Mouse (Mus musculus) heart, adult 2 months (tissue): ENCODE measurements at regions not wholly inside any gene's neighbourhood (a gene's known extent, or its start where the extent isn't known, plus 50 kb on each side); places are given as distances from the start of the nearest gene placed in this dataset.

Source experiments
- DNase-seq, 2 experiments: peaks; one replicate each; pipeline ENCODE4 v3.0.0; 2021
- H3K27ac ChIP-seq: fragments of 200-600 bp; 2 replicates; pipeline ENCODE4 v1.8.1; 2022
- H3K27me3 ChIP-seq: fragments of 200-500 bp; 2 replicates; pipeline ENCODE4 v1.6.1; 2012; ENCODE audit warnings: mild to moderate bottlenecking, low read length, inconsistent platforms, mixed read lengths; ENCODE audit not compliant: control insufficient read depth, insufficient read depth
- H3K36me3 ChIP-seq: fragments of 200-500 bp; 2 replicates; pipeline ENCODE4 v1.6.1; 2012; ENCODE audit warnings: low read length, inconsistent platforms; ENCODE audit not compliant: control insufficient read depth, insufficient read depth
- H3K4me1 ChIP-seq: fragments of 200-500 bp; 2 replicates; pipeline ENCODE4 v1.6.1; 2011; ENCODE audit warnings: low read length; ENCODE audit not compliant: control insufficient read depth, insufficient read depth
- H3K4me3 ChIP-seq: fragments of 200-600 bp; 2 replicates; pipeline ENCODE4 v1.8.1; 2022
- H3K79me2 ChIP-seq: fragments of 200-500 bp; replicated peaks from 2 replicates; pipeline ENCODE4 v1.6.1; 2012; ENCODE audit warnings: mild to moderate bottlenecking, inconsistent platforms, low read length, moderate library complexity, mixed read lengths; ENCODE audit not compliant: control insufficient read depth, insufficient read depth
- H3K9ac ChIP-seq: fragments of 200-500 bp; 2 replicates; pipeline ENCODE4 v1.6.1; 2012; ENCODE audit warnings: low read depth, mild to moderate bottlenecking, control low read depth, inconsistent platforms, low read length, mixed read lengths
- CTCF ChIP-seq: fragments of 200-600 bp; IDR thresholded peaks from 2 replicates; pipeline ENCODE4 v1.8.1; 2022; ENCODE audit warnings: antibody characterized with exemption, mild to moderate bottlenecking, moderate library complexity
- EP300 ChIP-seq: fragments of 200-500 bp; IDR thresholded peaks from 2 replicates; pipeline ENCODE4 v1.6.1; 2011; ENCODE audit warnings: low read depth, low read length, control low read depth; ENCODE audit not compliant: insufficient read depth
- POLR2A ChIP-seq: fragments of 200-500 bp; IDR thresholded peaks from 2 replicates; pipeline ENCODE4 v1.6.1; 2011; ENCODE audit warnings: mild to moderate bottlenecking, low read depth, low read length, control low read depth; ENCODE audit not compliant: insufficient read depth
- WGBS: fragments of 180-500 bp; shearing (Covaris S2); methylation state at CpG from one replicate; pipeline ENCODE4 v1.1.7; 2018; 5-methylcytosine and 5-hydroxymethylcytosine counted together
- intact Hi-C: fragments of 180-260 bp; cut with DNase I; formaldehyde crosslinking; loops from one replicate; pipeline ENCODE4 v1.15.1; 2025
- microRNA-seq, 2 experiments: library from miRNA; unstranded; fragments of <30 nt; microRNA quantifications; one replicate each; pipeline ENCODE4 v1.2.0; 2021

- intact Hi-C loops, result loop anchor here (5.0 kb wide), 2 partner anchors 478 to 843 kb away; partner anchors contain the start of gene Hoxa7
- Histone ChIP-seq H3K4me1 (no peaks in the 10 kb centered on the region), H3K36me3 (no peaks in the 10 kb centered on the region), H3K27ac (peak overlapping the region; percentile 65), H3K79me2 (no peaks in the 10 kb centered on the region), H3K4me3 (peak overlapping the region; percentile 54), H3K9ac (peak overlapping the region; percentile 45), H3K27me3 (no peaks in the 10 kb centered on the region)
- DNase-seq, result peak; percentile 55 to 65
- 4% methylated on average over 36 of the region's 36 CpGs for WGBS
- no peak for TF ChIP-seq CTCF
- TF ChIP-seq POLR2A, result peak; percentile 54
- TF ChIP-seq EP300, result no peak
These were observed 52.8 kb upstream of the Nfe2l3 start for GRCm38 (mm10) chr6:51379560-51380274.

- Histone ChIP-seq H3K4me1 (no peaks in the 10 kb centered on the region), H3K36me3 (no peaks in the 10 kb centered on the region), H3K79me2 (no peaks in the 10 kb centered on the region), H3K4me3 (no peak overlapping the region; the same call in 1 of the 2 replicates), H3K9ac (no peak overlapping the region), H3K27ac (no peak overlapping the region), H3K27me3 (no peaks in the 10 kb centered on the region)
- intact Hi-C loops, result loop anchor here (5.0 kb wide), 2 partner anchors 477 to 842 kb away; partner anchors contain the start of gene Hoxa7
- no peak for DNase-seq
- TF ChIP-seq CTCF (no peak), POLR2A (no peak), EP300 (no peak)
- WGBS, result 79% methylated on average over 4 of the region's 4 CpGs
These were observed 52.2 kb upstream of the Nfe2l3 start for GRCm38 (mm10) chr6:51380275-51380575.

- intact Hi-C loops, result loop anchor here (5.0 kb wide), 2 partner anchors 476 to 841 kb away; partner anchors contain the start of gene Hoxa7
- WGBS, result 42% methylated on average over 9 of the region's 9 CpGs
- no peaks in the 10 kb centered on the region for H3K79me2 ChIP-seq
These were observed 51.0 kb upstream of the Nfe2l3 start for GRCm38 (mm10) chr6:51381465-51381864.

More at GRCm38 (mm10) chr6:51381465-51381864, 51.0 kb upstream of the Nfe2l3 start:
- H3K4me3 ChIP-seq, result no peak overlapping the region
- no peaks in the 10 kb centered on the region for H3K27me3 ChIP-seq
- no peaks in the 10 kb centered on the region for H3K36me3 ChIP-seq
- TF ChIP-seq EP300, result no peak
- TF ChIP-seq POLR2A, result no peak
- TF ChIP-seq CTCF, result no peak
- H3K9ac ChIP-seq, result no peak overlapping the region
- no peak for DNase-seq
- H3K27ac ChIP-seq, result no peak overlapping the region
- no peaks in the 10 kb centered on the region for H3K4me1 ChIP-seq

Small RNA genes lying in the stretch of these regions (microRNA-seq; reads per million reads assigned to microRNA genes)
- 116 to 237 reads per million in 2 experiments for gene Mir148a
